Mouse (Mus musculus) bone marrow, adult 2 months (tissue): ENCODE data around the gene Kdm4b.

ENCODE experiments used
- CTCF ChIP-seq: fragments of 200-500 bp; IDR thresholded peaks from 2 replicates; pipeline ENCODE4 v1.5.1; 2011; ENCODE audit warnings: low read length, control low read depth; ENCODE audit not compliant: control insufficient read depth, insufficient read depth
- POLR2A ChIP-seq: fragments of 200-500 bp; IDR thresholded peaks from 2 replicates; pipeline ENCODE4 v1.6.1; 2011; ENCODE audit warnings: low read depth, mild to moderate bottlenecking, control low read depth, low read length, borderline replicate concordance; ENCODE audit not compliant: control insufficient read depth

GRCm38 (mm10) chr17:56305156-56305555, 20.7 kb upstream of the Kdm4b start:
- TF ChIP-seq CTCF, result no peak
- no peak for TF ChIP-seq POLR2A
